In genomic region chr12:59130249-59130648, GRCm38 (mm10) we compare ENCODE assay signal across 8 mouse cellular contexts. TPM values are rescaled to one million over a fixed set of nuclear protein-coding genes. Genes with fewer than 3 reads are reported as not detected.
DNase-seq lines count a peak whose midpoint lies in the region; ATAC-seq lines count a peak whose summit lies in the region.

No protein-coding gene starts in this region.

- no peaks in the 10 kb centered on the region for H3K36me3 ChIP-seq in embryonic facial prominence, embryonic 12.5 days
- no peaks in the 10 kb centered on the region for H3K36me3 ChIP-seq in midbrain, embryonic 16.5 days (ENCODE audit: control insufficient read depth, insufficient read depth, low read length)

- no peaks in the 10 kb centered on the region for H3K27me3 ChIP-seq in embryonic facial prominence, embryonic 12.5 days
- no peaks in the 10 kb centered on the region for H3K27me3 ChIP-seq in midbrain, embryonic 16.5 days (ENCODE audit: control insufficient read depth, insufficient read depth, low read depth, low read length)

- intact Hi-C loops in heart, postnatal 10 days (cut with DNase I): loop anchor here (2.0 kb wide), 3 partner anchors 63 to 117 kb away; partner anchors contain the start of genes Fbxo33, Gemin2, Pnn and Sec23a

- peak; percentile 19 for DNase-seq in thymus, postnatal 25 days
- DNase-seq in thymus, postnatal 4 days: no peak
- peak; percentile 33 to 38 for DNase-seq in heart, postnatal 10 days
- DNase-seq in liver: peak; percentile 31
- DNase-seq in left cerebral cortex, adult 8-10 months (ENCODE audit: low spot score in 2 of 2): no peak

- H3K9me3 ChIP-seq in embryonic facial prominence, embryonic 12.5 days: no peaks in the 10 kb centered on the region
- no peaks in the 10 kb centered on the region for H3K9me3 ChIP-seq in midbrain, embryonic 16.5 days (replicated peaks; ENCODE audit: control insufficient read depth, low read length, poor library complexity, severe bottlenecking)

- H3K9ac ChIP-seq in embryonic facial prominence, embryonic 12.5 days: peak overlapping the region; percentile 96
- H3K9ac ChIP-seq in midbrain, embryonic 16.5 days (ENCODE audit: low read depth, low read length): peak overlapping the region; percentile 93

- peak overlapping the region; percentile 81 for H3K4me3 ChIP-seq in embryonic facial prominence, embryonic 12.5 days
- peak overlapping the region; percentile 89 for H3K4me3 ChIP-seq in midbrain, embryonic 16.5 days (ENCODE audit: low read depth, low read length)

- WGBS in embryonic facial prominence, embryonic 12.5 days: 8% methylated on average over 3 of the region's 3 CpGs
- 5% methylated on average over 3 of the region's 3 CpGs for WGBS in midbrain, embryonic 16.5 days

- no peak for ATAC-seq in embryonic facial prominence, embryonic 12.5 days (ENCODE audit: insufficient number of reproducible peaks, insufficient read depth, low FRiP score, low TSS enrichment)
- no peak for ATAC-seq in midbrain, embryonic 16.5 days
- no peak for ATAC-seq in activated CD4-positive, CD25-positive, alpha-beta regulatory T cell, adult 4 months

- H3K4me2 ChIP-seq in embryonic facial prominence, embryonic 12.5 days (replicated peaks): peak overlapping the region; percentile 68
- peak overlapping the region; percentile 85 for H3K4me2 ChIP-seq in midbrain, embryonic 16.5 days (ENCODE audit: low read length)

- H3K27ac ChIP-seq in embryonic facial prominence, embryonic 12.5 days: peak overlapping the region; percentile 96
- H3K27ac ChIP-seq in midbrain, embryonic 16.5 days (ENCODE audit: low read length): peak overlapping the region; percentile 90; the same call in 1 of the 2 replicates

- peaks cover 16% of the 10 kb centered on the region for H3K4me1 ChIP-seq in embryonic facial prominence, embryonic 12.5 days
- peaks cover 21% of the 10 kb centered on the region for H3K4me1 ChIP-seq in midbrain, embryonic 16.5 days (ENCODE audit: control insufficient read depth, insufficient read depth, low read length)

RNA-seq across cellular contexts. Expression of gene Mia2, which starts 34.6 kb away (rescaled TPM):
- polyA plus RNA-seq in embryonic facial prominence, embryonic 12.5 days (2016; fragmentation: Nextera tagmentation; extraction: Ambion mirVana): 58.0 and 60.3 TPM in 2 replicates
- 10 to 100 TPM; 62.8 to 65.1 TPM for total RNA-seq in heart, postnatal 10 days (2021)
- 28.5 and 35.2 TPM in 2 replicates for polyA plus RNA-seq in midbrain, embryonic 16.5 days (2015; fragmentation: Nextera tagmentation; extraction: Ambion mirVana)
- 10 to 100 TPM; 41.9 to 48.6 (median 44.1) TPM for total RNA-seq in left cerebral cortex, adult 8-10 months (2022)
- polyA plus RNA-seq in activated CD4-positive, CD25-positive, alpha-beta regulatory T cell, adult 4 months (2017; shearing (Covaris generic)): 10 to 100 TPM; 24.9 to 32.7 TPM

Comparison
In these comparisons a context has a peak if more than half of its experiments do, and no peak if none do; other contexts are left out.
1. DNase-seq: peak in thymus, postnatal 25 days (single experiment), heart, postnatal 10 days (2 of 2) and liver (single experiment); none in thymus, postnatal 4 days (single experiment) and left cerebral cortex, adult 8-10 months (0 of 2).